8 mouse cellular contexts compared by ENCODE assay signal in genomic region chr1:93804818-93805217, GRCm38 (mm10). TPM values are rescaled to one million over a fixed set of nuclear protein-coding genes. Genes with fewer than 3 reads are reported as not detected.
DNase-seq lines count a peak whose midpoint lies in the region; ATAC-seq and TF ChIP-seq lines count a peak whose summit lies in the region.

No protein-coding gene starts in this region.

- peaks cover 37% of the 10 kb centered on the region for H3K4me1 ChIP-seq in heart, embryonic 13.5 days
- peaks cover 6 to 25% of the 10 kb centered on the region in 2 experiments for H3K4me1 ChIP-seq in MEL (ENCODE audit: control insufficient read depth in 1 of 2, insufficient read depth in 2 of 2, low read length in 2 of 2)
- peaks cover 18% of the 10 kb centered on the region for H3K4me1 ChIP-seq in hindbrain, embryonic 14.5 days (replicated peaks; ENCODE audit: control insufficient read depth, insufficient read depth, low read length)
- H3K4me1 ChIP-seq in midbrain, embryonic 12.5 days, result peaks cover 32% of the 10 kb centered on the region

- peak overlapping the region; percentile 73 for H3K4me3 ChIP-seq in heart, embryonic 13.5 days
- peak overlapping the region; percentile 65 to 69 for H3K4me3 ChIP-seq in MEL (ENCODE audit: control insufficient read depth in 1 of 2, insufficient read depth in 1 of 2, low read depth in 2 of 2, low read length in 2 of 2)
- H3K4me3 ChIP-seq in hindbrain, embryonic 14.5 days (replicated peaks; ENCODE audit: low read length), result peak overlapping the region; percentile 50
- H3K4me3 ChIP-seq in midbrain, embryonic 12.5 days, result peak overlapping the region; percentile 86

- peak overlapping the region; percentile 98 for H3K27ac ChIP-seq in heart, embryonic 13.5 days (replicated peaks)
- H3K27ac ChIP-seq in MEL (ENCODE audit: control insufficient read depth, low read depth, low read length), result peak overlapping the region; percentile 25
- no peak overlapping the region; the same call in 1 of the 2 replicates for H3K27ac ChIP-seq in hindbrain, embryonic 14.5 days
- H3K27ac ChIP-seq in midbrain, embryonic 12.5 days (replicated peaks), result no peak overlapping the region

- no peaks in the 10 kb centered on the region for H3K27me3 ChIP-seq in heart, embryonic 13.5 days (replicated peaks)
- no peaks in the 10 kb centered on the region for H3K27me3 ChIP-seq in MEL (ENCODE audit: control insufficient read depth in 1 of 2, insufficient read depth in 2 of 2, low read length in 2 of 2)
- no peaks in the 10 kb centered on the region for H3K27me3 ChIP-seq in hindbrain, embryonic 14.5 days (ENCODE audit: control insufficient read depth, insufficient read depth, low read length)
- H3K27me3 ChIP-seq in midbrain, embryonic 12.5 days, result no peaks in the 10 kb centered on the region

- no peak for TF ChIP-seq RAD21 in MEL (IDR thresholded peaks at IDR 0.05; ENCODE audit: low read depth, low read length)

- H3K79me2 ChIP-seq in MEL (ENCODE audit: control insufficient read depth, insufficient read depth, low read length, poor library complexity), result peaks cover 43% of the 10 kb centered on the region

- H3K9me3 ChIP-seq in heart, embryonic 13.5 days, result no peaks in the 10 kb centered on the region
- no peaks in the 10 kb centered on the region for H3K9me3 ChIP-seq in MEL (replicated peaks; ENCODE audit: insufficient read depth, low read length)
- no peaks in the 10 kb centered on the region for H3K9me3 ChIP-seq in hindbrain, embryonic 14.5 days (ENCODE audit: control insufficient read depth, low read length)
- no peaks in the 10 kb centered on the region for H3K9me3 ChIP-seq in midbrain, embryonic 12.5 days

- WGBS in heart, embryonic 13.5 days, result 41% methylated on average over 4 of the region's 4 CpGs
- WGBS in hindbrain, embryonic 14.5 days, result 80% methylated on average over 4 of the region's 4 CpGs
- WGBS in midbrain, embryonic 12.5 days, result 90% methylated on average over 4 of the region's 4 CpGs

- no peak for TF ChIP-seq POLR2A in MEL (IDR thresholded peaks at IDR 0.05; ENCODE audit: control insufficient read depth in 1 of 2, insufficient read depth in 1 of 2, low read depth in 1 of 2, low read length in 2 of 2, poor library complexity in 1 of 2)

- peak overlapping the region; percentile 92 for H3K4me2 ChIP-seq in heart, embryonic 13.5 days
- H3K4me2 ChIP-seq in hindbrain, embryonic 14.5 days (replicated peaks), result peak overlapping the region; percentile 49
- peak overlapping the region; percentile 79 for H3K4me2 ChIP-seq in midbrain, embryonic 12.5 days (replicated peaks)

- no peak for TF ChIP-seq EP300 in MEL (IDR thresholded peaks at IDR 0.05; ENCODE audit: low read depth in 1 of 2, low read length in 2 of 2)

- H3K9ac ChIP-seq in heart, embryonic 13.5 days, result peak overlapping the region; percentile 94
- H3K9ac ChIP-seq in MEL (ENCODE audit: control insufficient read depth, low read depth, low read length, poor library complexity, severe bottlenecking), result peak overlapping the region; percentile 44
- peak overlapping the region; percentile 62; the same call in 1 of the 2 replicates for H3K9ac ChIP-seq in hindbrain, embryonic 14.5 days
- H3K9ac ChIP-seq in midbrain, embryonic 12.5 days (replicated peaks), result peak overlapping the region; percentile 78; the same call in 1 of the 2 replicates

- no peak for TF ChIP-seq CTCF in MEL (IDR thresholded peaks at IDR 0.05 in 2 of 3, conservative IDR thresholded peaks at IDR 0.05 in 1 of 3; ENCODE audit: control insufficient read depth in 1 of 3, insufficient read depth in 1 of 3, low read depth in 2 of 3, low read length in 3 of 3, poor library complexity in 1 of 3, severe bottlenecking in 1 of 3)

- no peak for DNase-seq in heart, postnatal 4 days
- DNase-seq in MEL (ENCODE audit: low read depth, low spot score), result no peak
- DNase-seq in hindbrain, embryonic 14.5 days (ENCODE audit: low spot score), result no peak
- DNase-seq in frontal cortex, postnatal 10 days (ENCODE audit: low spot score in 2 of 2), result no peak
- no peak for DNase-seq in right cerebral cortex, postnatal 25 days
- no peak for DNase-seq in layer of hippocampus, adult 18-20 months (ENCODE audit: low spot score in 2 of 2)

- H3K36me3 ChIP-seq in heart, embryonic 13.5 days, result peaks cover 46% of the 10 kb centered on the region
- peaks cover 7 to 24% of the 10 kb centered on the region in 2 experiments for H3K36me3 ChIP-seq in MEL (ENCODE audit: control insufficient read depth in 1 of 2, insufficient read depth in 2 of 2, low read length in 2 of 2)
- H3K36me3 ChIP-seq in hindbrain, embryonic 14.5 days (replicated peaks; ENCODE audit: control insufficient read depth, insufficient read depth), result peaks cover 35% of the 10 kb centered on the region
- H3K36me3 ChIP-seq in midbrain, embryonic 12.5 days, result peaks cover 37% of the 10 kb centered on the region

- no peak for ATAC-seq in heart, embryonic 13.5 days (ENCODE audit: extremely low read depth, insufficient number of reproducible peaks, low FRiP score, low TSS enrichment)
- ATAC-seq in hindbrain, embryonic 14.5 days (ENCODE audit: low FRiP score), result no peak
- ATAC-seq in midbrain, embryonic 12.5 days (ENCODE audit: low FRiP score, low read depth), result 0 out of 2 replicates have a peak, but pooled peaks have one; percentile 0

TF ChIP-seq in MEL, 35 proteins besides CTCF, POLR2A, EP300 and RAD21:
- TF ChIP-seq MAFK (IDR thresholded peaks at IDR 0.05; ENCODE audit: borderline replicate concordance, low read depth, low read length), result no peak
- TF ChIP-seq MEF2A (IDR thresholded peaks at IDR 0.05; ENCODE audit: extremely low read depth, insufficient replicate concordance, low read depth, low read length, poor library complexity, severe bottlenecking), result peak; percentile 66; the same call in 1 of the 2 replicates

RNA-seq across cellular contexts. Expression of gene Ing5, which starts 1.1 kb away (rescaled TPM):
- 12.2 and 12.5 TPM in 2 replicates for polyA plus RNA-seq in heart, embryonic 13.5 days (2015; fragmentation: Nextera tagmentation; extraction: Ambion mirVana)
- 10 to 100 TPM; 11.9 to 13.1 TPM for total RNA-seq in heart, postnatal 4 days (2021)
- total RNA-seq in MEL (2012; rRNA removed), result 23.1 and 27.6 TPM in 2 replicates
- 10 to 100 TPM in 1 of 2 experiments, not detected in 1; 29.2 TPM for polyA plus RNA-seq in MEL (2012; ENCODE audit: insufficient read depth in 1 of 2, insufficient read length in 2 of 2, low read depth in 1 of 2, low replicate concordance in 2 of 2, missing spikeins in 1 of 2)
- 8.4 and 9.3 TPM in 2 replicates for polyA plus RNA-seq in hindbrain, embryonic 14.5 days (2014; fragmentation: Nextera tagmentation; extraction: Ambion mirVana)
- 17.0 and 19.2 TPM in 2 replicates for polyA plus RNA-seq in midbrain, embryonic 12.5 days (2016; fragmentation: Nextera tagmentation; extraction: Ambion mirVana)
- total RNA-seq in layer of hippocampus, adult 18-20 months (2021), result 10 to 100 TPM; 12.6 to 14.7 TPM

RNA-seq across cellular contexts. Expression of gene Dtymk, which starts 3.1 kb away (rescaled TPM):
- 154 and 178 TPM in 2 replicates for polyA plus RNA-seq in heart, embryonic 13.5 days (2015; fragmentation: Nextera tagmentation; extraction: Ambion mirVana)
- 10 to 100 TPM; 78.1 to 79.7 TPM for total RNA-seq in heart, postnatal 4 days (2021)
- total RNA-seq in MEL (2012; rRNA removed), result 402 and 454 TPM in 2 replicates
- 100 to 1,000 TPM; 193 to 391 TPM for polyA plus RNA-seq in MEL (2012; ENCODE audit: insufficient read depth in 1 of 2, insufficient read length in 2 of 2, low read depth in 1 of 2, low replicate concordance in 2 of 2, missing spikeins in 1 of 2)
- polyA plus RNA-seq in hindbrain, embryonic 14.5 days (2014; fragmentation: Nextera tagmentation; extraction: Ambion mirVana), result 143 and 148 TPM in 2 replicates
- polyA plus RNA-seq in midbrain, embryonic 12.5 days (2016; fragmentation: Nextera tagmentation; extraction: Ambion mirVana), result 208 and 217 TPM in 2 replicates
- total RNA-seq in layer of hippocampus, adult 18-20 months (2021), result 10 to 100 TPM; 54.2 to 54.8 TPM

RNA-seq across cellular contexts. Expression of gene D2hgdh, which starts 19.9 kb away (rescaled TPM):
- 12.5 and 13.0 TPM in 2 replicates for polyA plus RNA-seq in heart, embryonic 13.5 days (2015; fragmentation: Nextera tagmentation; extraction: Ambion mirVana)
- 10 to 100 TPM; 21.0 to 25.1 TPM for total RNA-seq in heart, postnatal 4 days (2021)
- 14.4 TPM in 2 replicates for total RNA-seq in MEL (2012; rRNA removed)
- 10 to 100 TPM in 1 of 2 experiments, not detected in 1; 19.2 TPM for polyA plus RNA-seq in MEL (2012; ENCODE audit: insufficient read depth in 1 of 2, insufficient read length in 2 of 2, low read depth in 1 of 2, low replicate concordance in 2 of 2, missing spikeins in 1 of 2)
- 11.3 and 12.5 TPM in 2 replicates for polyA plus RNA-seq in hindbrain, embryonic 14.5 days (2014; fragmentation: Nextera tagmentation; extraction: Ambion mirVana)
- 19.5 and 19.9 TPM in 2 replicates for polyA plus RNA-seq in midbrain, embryonic 12.5 days (2016; fragmentation: Nextera tagmentation; extraction: Ambion mirVana)
- total RNA-seq in layer of hippocampus, adult 18-20 months (2021), result 10 to 100 TPM; 15.8 to 17.9 TPM

RNA-seq across cellular contexts. Expression of gene Thap4, which starts 50.2 kb away (rescaled TPM):
- polyA plus RNA-seq in heart, embryonic 13.5 days (2015; fragmentation: Nextera tagmentation; extraction: Ambion mirVana), result 50.8 and 54.4 TPM in 2 replicates
- total RNA-seq in heart, postnatal 4 days (2021), result 10 to 100 TPM; 68.7 to 72.6 TPM
- 81.8 and 84.9 TPM in 2 replicates for total RNA-seq in MEL (2012; rRNA removed)
- 100 to 1,000 TPM in 1 of 2 experiments, not detected in 1; 117 TPM for polyA plus RNA-seq in MEL (2012; ENCODE audit: insufficient read depth in 1 of 2, insufficient read length in 2 of 2, low read depth in 1 of 2, low replicate concordance in 2 of 2, missing spikeins in 1 of 2)
- 40.6 and 42.8 TPM in 2 replicates for polyA plus RNA-seq in hindbrain, embryonic 14.5 days (2014; fragmentation: Nextera tagmentation; extraction: Ambion mirVana)
- 37.1 and 43.7 TPM in 2 replicates for polyA plus RNA-seq in midbrain, embryonic 12.5 days (2016; fragmentation: Nextera tagmentation; extraction: Ambion mirVana)
- 10 to 100 TPM; 35.7 to 37.6 TPM for total RNA-seq in layer of hippocampus, adult 18-20 months (2021)

RNA-seq across cellular contexts. Expression of gene Atg4b, which starts 53.5 kb away (rescaled TPM):
- polyA plus RNA-seq in heart, embryonic 13.5 days (2015; fragmentation: Nextera tagmentation; extraction: Ambion mirVana), result 51.0 and 58.6 TPM in 2 replicates
- 10 to 100 TPM; 48.0 to 51.4 TPM for total RNA-seq in heart, postnatal 4 days (2021)
- 56.8 and 57.9 TPM in 2 replicates for total RNA-seq in MEL (2012; rRNA removed)
- 100 to 1,000 TPM in 1 of 2 experiments, not detected in 1; 121 TPM for polyA plus RNA-seq in MEL (2012; ENCODE audit: insufficient read depth in 1 of 2, insufficient read length in 2 of 2, low read depth in 1 of 2, low replicate concordance in 2 of 2, missing spikeins in 1 of 2)
- 89.3 and 91.7 TPM in 2 replicates for polyA plus RNA-seq in hindbrain, embryonic 14.5 days (2014; fragmentation: Nextera tagmentation; extraction: Ambion mirVana)
- 104 and 109 TPM in 2 replicates for polyA plus RNA-seq in midbrain, embryonic 12.5 days (2016; fragmentation: Nextera tagmentation; extraction: Ambion mirVana)
- total RNA-seq in layer of hippocampus, adult 18-20 months (2021), result 10 to 100 TPM; 79.1 to 81.4 TPM

Comparison
In these comparisons a context has a peak if more than half of its experiments do, and no peak if none do; other contexts are left out.
1. H3K27ac ChIP-seq: peak in heart, embryonic 13.5 days (single experiment) and MEL (single experiment); none in hindbrain, embryonic 14.5 days (single experiment) and midbrain, embryonic 12.5 days (single experiment).
2. H3K9ac ChIP-seq: peak in every context shown above with its lines; median percentile 94 in heart, embryonic 13.5 days; 78 in midbrain, embryonic 12.5 days; 62 in hindbrain, embryonic 14.5 days; 44 in MEL.
3. Peak in every context shown above with its lines, with median percentiles within 50 percentile points of each other: H3K4me2 ChIP-seq and H3K4me3 ChIP-seq.